Mouse (Mus musculus) liver, embryonic 14.5 days (tissue): ENCODE data around the gene Taf7l.

Source experiments
- CTCF ChIP-seq: IDR thresholded peaks from 2 replicates; pipeline ENCODE4 v1.5.1; 2016; ENCODE audit warnings: antibody characterized with exemption, low read depth, control low read depth
- EP300 ChIP-seq: IDR thresholded peaks from 2 replicates; pipeline ENCODE4 v1.6.1; 2016; ENCODE audit warnings: antibody characterized with exemption, low read depth

GRCm38 (mm10) chrX:134426819-134427218 is 49.5 kb downstream of the Taf7l start:
- TF ChIP-seq CTCF (no peak), EP300 (no peak)
